Mouse (Mus musculus): ENCODE results near the gene Gm8871. TPM values are rescaled to one million over a fixed set of nuclear protein-coding genes. Genes with fewer than 3 reads are reported as not detected.

Gm8871 gene
- total RNA-seq (2023), result not detected

GRCm38 (mm10) chr5:10947505-10947904 is at the start of gene Gm8871, which contains the start of gene Gm8857:
TSS of gene Gm8871 (plus strand) at chr5:10947805.
TSS of gene Gm8857 (plus strand) at chr5:10947807.

Other genes starting within 250 kb of the Gm8871 start
- not detected for gene Gm8857, start within 50 bp of the Gm8871 start, total RNA-seq (2023)
- gene Gm8879, start 179.8 kb downstream of the Gm8871 start, total RNA-seq (2023), result not detected
- not detected for gene Gm5861, start 235.3 kb downstream of the Gm8871 start, total RNA-seq (2023)